Mouse (Mus musculus): Measurements from ENCODE around the gene Gucd1.

- TF ChIP-seq POLR2A (IDR thresholded peaks at IDR 0.05; ENCODE audit: low read depth, low read length) (no peak), CTCF (IDR thresholded peaks at IDR 0.05; ENCODE audit: borderline replicate concordance, insufficient read depth, low read length) (no peak)
Measured at GRCm38 (mm10) chr10:75444111-75444826, 73.5 kb downstream of the Gucd1 start.
